Mouse (Mus musculus) forebrain, embryonic 12.5 days (tissue): Measurements from ENCODE around the gene Kera. TPM values are rescaled to one million over a fixed set of nuclear protein-coding genes. Genes with fewer than 3 reads are reported as not detected.

Experiments
- ATAC-seq: fragments of 200-750 bp; cut with Nextera tagmentation; 2 replicates; pipeline ENCODE4 v1.8.0; 2017; ENCODE audit warnings: moderate TSS enrichment; ENCODE audit not compliant: low FRiP score
- H3K27ac ChIP-seq: fragments of 300-500 bp; sonication (generic); 2 replicates; pipeline ENCODE4 v1.5.1; 2016; ENCODE audit warnings: mild to moderate bottlenecking
- H3K27me3 ChIP-seq: fragments of 300-500 bp; sonication (generic); 2 replicates; pipeline ENCODE4 v1.6.1; 2016; ENCODE audit warnings: mild to moderate bottlenecking
- H3K36me3 ChIP-seq: fragments of 300-500 bp; sonication (generic); replicated peaks from 2 replicates; pipeline ENCODE4 v1.6.1; 2016; ENCODE audit warnings: mild to moderate bottlenecking
- H3K4me1 ChIP-seq: fragments of 300-500 bp; sonication (generic); 2 replicates; pipeline ENCODE4 v1.6.1; 2016
- H3K4me2 ChIP-seq: fragments of 300-500 bp; sonication (generic); 2 replicates; pipeline ENCODE4 v1.6.1; 2016; ENCODE audit warnings: mild to moderate bottlenecking, moderate library complexity
- H3K4me3 ChIP-seq: fragments of 300-500 bp; sonication (generic); replicated peaks from 2 replicates; pipeline ENCODE4 v1.5.1; 2016; ENCODE audit warnings: mild to moderate bottlenecking
- H3K9ac ChIP-seq: fragments of 300-500 bp; sonication (generic); 2 replicates; pipeline ENCODE4 v1.6.1; 2016; ENCODE audit warnings: mild to moderate bottlenecking
- H3K9me3 ChIP-seq: fragments of 300-500 bp; sonication (generic); 2 replicates; pipeline ENCODE4 v1.6.1; 2016
- WGBS: fragments of 180-500 bp; shearing (Covaris S2); methylation state at CpG from one replicate; pipeline ENCODE4 v1.1.7; 2016; 5-methylcytosine and 5-hydroxymethylcytosine counted together
- polyA plus RNA-seq: library from polyadenylated mRNA; unstranded; fragments of >200 nt; fragmentation: Nextera tagmentation; extraction: Ambion mirVana; gene quantifications from 2 replicates; pipeline ENCODE4 v1.2.1, GENCODE M21; 2016

The Kera gene
- polyA plus RNA-seq = 0.08 and 0.27 TPM in 2 replicates

GRCm38 (mm10) chr10:97606579-97606978, at the start of gene Kera:
Gene Kera (plus strand): TSS chr10:97606879.
- Histone ChIP-seq H3K9me3 (no peaks in the 10 kb centered on the region), H3K4me3 (no peak within 1 kb of the TSS), H3K4me2 (no peak within 1 kb of the TSS), H3K4me1 (no peaks in the 10 kb centered on the region), H3K36me3 (no peaks in the 10 kb centered on the region), H3K9ac (no peak within 1 kb of the TSS), H3K27me3 (no peaks in the 10 kb centered on the region), H3K27ac (no peak within 1 kb of the TSS)
- WGBS = 81% methylated on average over 2 of the region's 2 CpGs
- no peak for ATAC-seq

- WGBS = 50% methylated on average over 10 of the region's 10 CpGs
- Histone ChIP-seq H3K9ac (no peak within 1 kb of the TSS), H3K27me3 (no peaks in the 10 kb centered on the region), H3K27ac (no peak within 1 kb of the TSS), H3K4me1 (no peaks in the 10 kb centered on the region), H3K36me3 (no peaks in the 10 kb centered on the region), H3K9me3 (no peaks in the 10 kb centered on the region), H3K4me3 (no peak within 1 kb of the TSS), H3K4me2 (no peak within 1 kb of the TSS)
- no peak; the same call in 1 of the 2 replicates for ATAC-seq
Observed at GRCm38 (mm10) chr10:97564957-97565856, 41.5 kb upstream of the Kera start, which contains the start of gene Lum. Gene Lum (plus strand): TSS chr10:97565128.

GRCm38 (mm10) chr10:97567489-97568135, 39.1 kb upstream of the Kera start:
- no peak overlapping the region for H3K4me3 ChIP-seq
- H3K4me2 ChIP-seq = no peak overlapping the region
- WGBS = 54% methylated on average over 8 of the region's 8 CpGs
- H3K9ac ChIP-seq = no peak overlapping the region
- H3K27me3 ChIP-seq = no peaks in the 10 kb centered on the region
- no peaks in the 10 kb centered on the region for H3K36me3 ChIP-seq
- no peaks in the 10 kb centered on the region for H3K4me1 ChIP-seq
- H3K9me3 ChIP-seq = no peaks in the 10 kb centered on the region
- ATAC-seq = no peak
- H3K27ac ChIP-seq = no peak overlapping the region

- 93% methylated on average over 4 of the region's 4 CpGs for WGBS
- no peak overlapping the region for H3K9ac ChIP-seq
- ATAC-seq = no peak
Observed at GRCm38 (mm10) chr10:97582543-97583231, 24.0 kb upstream of the Kera start.

GRCm38 (mm10) chr10:97584176-97584575, 22.5 kb upstream of the Kera start:
- H3K27me3 ChIP-seq = no peaks in the 10 kb centered on the region
- H3K9me3 ChIP-seq = no peaks in the 10 kb centered on the region
- H3K4me1 ChIP-seq = no peaks in the 10 kb centered on the region
- H3K36me3 ChIP-seq = no peaks in the 10 kb centered on the region
- 69% methylated on average over 3 of the region's 3 CpGs for WGBS
- no peak overlapping the region for H3K4me3 ChIP-seq
- no peak overlapping the region for H3K9ac ChIP-seq
- ATAC-seq = no peak
- no peak overlapping the region for H3K27ac ChIP-seq
- no peak overlapping the region for H3K4me2 ChIP-seq

More at GRCm38 (mm10) chr10:97582543-97583231, 24.0 kb upstream of the Kera start:
- no peak overlapping the region for H3K4me2 ChIP-seq
- no peaks in the 10 kb centered on the region for H3K27me3 ChIP-seq
- no peak overlapping the region for H3K4me3 ChIP-seq
- no peaks in the 10 kb centered on the region for H3K9me3 ChIP-seq
- no peaks in the 10 kb centered on the region for H3K4me1 ChIP-seq
- no peaks in the 10 kb centered on the region for H3K36me3 ChIP-seq
- H3K27ac ChIP-seq = no peak overlapping the region

- no peak for ATAC-seq
- no peaks in the 10 kb centered on the region for H3K36me3 ChIP-seq
- H3K27me3 ChIP-seq = no peaks in the 10 kb centered on the region
- H3K4me2 ChIP-seq = no peak overlapping the region
- H3K4me1 ChIP-seq = no peaks in the 10 kb centered on the region
- H3K27ac ChIP-seq = no peak overlapping the region
- 85% methylated on average over 5 of the region's 5 CpGs for WGBS
- no peak overlapping the region for H3K4me3 ChIP-seq
- H3K9me3 ChIP-seq = no peaks in the 10 kb centered on the region
- H3K9ac ChIP-seq = no peak overlapping the region
Observed at GRCm38 (mm10) chr10:97587159-97587558, 19.5 kb upstream of the Kera start.

GRCm38 (mm10) chr10:97589574-97589973, 17.1 kb upstream of the Kera start:
- 86% methylated on average over 6 of the region's 6 CpGs for WGBS
- H3K4me2 ChIP-seq = no peak overlapping the region
- no peak for ATAC-seq

GRCm38 (mm10) chr10:97591036-97591435, 15.6 kb upstream of the Kera start:
- no peak overlapping the region for H3K27ac ChIP-seq
- H3K4me1 ChIP-seq = no peaks in the 10 kb centered on the region
- no peak for ATAC-seq
- WGBS = 62% methylated on average over 3 of the region's 3 CpGs
- no peaks in the 10 kb centered on the region for H3K27me3 ChIP-seq
- H3K4me3 ChIP-seq = no peak overlapping the region
- H3K9ac ChIP-seq = no peak overlapping the region
- H3K9me3 ChIP-seq = no peaks in the 10 kb centered on the region
- no peak overlapping the region for H3K4me2 ChIP-seq
- no peaks in the 10 kb centered on the region for H3K36me3 ChIP-seq

More at GRCm38 (mm10) chr10:97589574-97589973, 17.1 kb upstream of the Kera start:
- no peak overlapping the region for H3K9ac ChIP-seq
- H3K36me3 ChIP-seq = no peaks in the 10 kb centered on the region
- H3K4me1 ChIP-seq = no peaks in the 10 kb centered on the region
- no peak overlapping the region for H3K4me3 ChIP-seq
- H3K9me3 ChIP-seq = no peaks in the 10 kb centered on the region
- H3K27ac ChIP-seq = no peak overlapping the region
- no peaks in the 10 kb centered on the region for H3K27me3 ChIP-seq

- 65% methylated on average over 3 of the region's 3 CpGs for WGBS
- no peaks in the 10 kb centered on the region for H3K36me3 ChIP-seq
- H3K27ac ChIP-seq = no peak overlapping the region
- no peak overlapping the region for H3K4me3 ChIP-seq
- H3K9me3 ChIP-seq = no peaks in the 10 kb centered on the region
- H3K9ac ChIP-seq = no peak overlapping the region
- no peak for ATAC-seq
- H3K27me3 ChIP-seq = no peaks in the 10 kb centered on the region
- no peaks in the 10 kb centered on the region for H3K4me1 ChIP-seq
- H3K4me2 ChIP-seq = no peak overlapping the region
Observed at GRCm38 (mm10) chr10:97591685-97592084, 15.0 kb upstream of the Kera start.

- ATAC-seq = no peak
- Histone ChIP-seq H3K4me2 (no peak overlapping the region), H3K4me3 (no peak overlapping the region), H3K27ac (no peak overlapping the region), H3K4me1 (no peaks in the 10 kb centered on the region), H3K9ac (no peak overlapping the region), H3K36me3 (no peaks in the 10 kb centered on the region), H3K9me3 (no peaks in the 10 kb centered on the region), H3K27me3 (no peaks in the 10 kb centered on the region)
- 73% methylated on average over 1 of the region's 1 CpGs for WGBS
Observed at GRCm38 (mm10) chr10:97595680-97596079, 11.0 kb upstream of the Kera start.

- ATAC-seq = no peak
Observed at GRCm38 (mm10) chr10:97601744-97602143, 4.9 kb upstream of the Kera start.

GRCm38 (mm10) chr10:97603256-97603655, 3.4 kb upstream of the Kera start:
- Histone ChIP-seq H3K36me3 (no peaks in the 10 kb centered on the region), H3K4me3 (no peak overlapping the region), H3K4me2 (no peak overlapping the region), H3K9me3 (no peaks in the 10 kb centered on the region), H3K9ac (no peak overlapping the region), H3K4me1 (no peaks in the 10 kb centered on the region), H3K27me3 (no peaks in the 10 kb centered on the region), H3K27ac (no peak overlapping the region)
- ATAC-seq = no peak

More at GRCm38 (mm10) chr10:97601744-97602143, 4.9 kb upstream of the Kera start:
- Histone ChIP-seq H3K4me2 (no peak overlapping the region), H3K27me3 (no peaks in the 10 kb centered on the region), H3K9me3 (no peaks in the 10 kb centered on the region), H3K9ac (no peak overlapping the region), H3K4me3 (no peak overlapping the region), H3K27ac (no peak overlapping the region), H3K36me3 (no peaks in the 10 kb centered on the region), H3K4me1 (no peaks in the 10 kb centered on the region)
- WGBS = 71% methylated on average over 4 of the region's 4 CpGs
